Mouse (Mus musculus) cerebellum, adult 8-10 months (tissue): Measurements from ENCODE around the gene Mapk8.
"Not testable (repeated sequence)": the region's sequence is repeated elsewhere in the genome, so short reads cannot be mapped to it uniquely, and the experiment has no call there.

Experiments used
- DNase-seq: peaks from one replicate; pipeline ENCODE4 v3.0.0; 2022

The Mapk8 gene

DNA sequence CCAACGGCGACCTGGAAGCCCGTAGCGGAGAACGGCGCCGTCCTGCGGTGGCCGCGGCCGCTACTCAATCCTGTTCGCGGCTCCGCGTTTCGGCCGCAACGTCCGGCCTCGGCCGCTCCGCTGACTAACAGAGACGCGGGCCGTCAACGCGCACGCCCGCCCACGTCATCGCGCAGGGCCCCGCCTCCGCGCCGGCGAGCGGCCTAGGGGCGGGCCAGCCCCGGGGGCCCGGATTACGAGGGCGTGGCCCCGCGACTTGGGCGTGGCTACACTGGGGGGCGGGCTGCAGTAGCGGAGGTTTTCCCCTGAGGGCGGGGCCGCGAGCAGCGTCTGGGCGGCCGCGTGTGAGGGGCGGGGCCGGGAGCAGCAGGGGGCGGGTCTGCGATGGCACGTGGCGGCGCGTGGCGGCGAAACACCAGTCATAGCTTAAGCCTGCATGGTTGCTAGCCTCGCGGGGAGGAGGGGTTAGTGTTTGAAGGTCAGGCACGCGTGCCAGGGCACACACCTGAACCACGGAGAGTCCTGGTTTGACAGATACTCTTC lies at the start of gene Mapk8:
Gene Mapk8 (minus strand): TSS at position 132 of the 543 bp plus-strand sequence.
- DNase-seq = peak; percentile 96

DNA sequence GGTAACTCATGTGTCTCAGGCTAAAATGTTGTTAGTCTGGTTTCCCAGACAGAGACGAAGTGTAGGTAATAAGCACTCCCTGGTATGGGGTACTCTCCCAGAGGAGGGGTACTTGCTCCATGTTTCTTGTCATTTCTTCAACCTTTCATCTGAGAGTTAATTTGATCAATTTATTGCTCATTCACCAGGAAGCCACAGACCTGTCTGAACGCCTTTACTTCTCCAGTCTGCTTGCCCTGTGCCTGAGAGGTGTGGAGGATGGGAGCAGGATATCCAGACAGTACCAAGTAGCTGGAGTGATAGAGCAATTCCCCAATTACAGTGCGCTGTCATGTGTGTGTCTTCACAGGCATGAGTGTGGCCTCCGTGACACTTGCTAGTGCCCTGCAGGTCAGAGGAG lies 48.3 kb upstream of the Mapk8 start:
- no peak for DNase-seq

DNA sequence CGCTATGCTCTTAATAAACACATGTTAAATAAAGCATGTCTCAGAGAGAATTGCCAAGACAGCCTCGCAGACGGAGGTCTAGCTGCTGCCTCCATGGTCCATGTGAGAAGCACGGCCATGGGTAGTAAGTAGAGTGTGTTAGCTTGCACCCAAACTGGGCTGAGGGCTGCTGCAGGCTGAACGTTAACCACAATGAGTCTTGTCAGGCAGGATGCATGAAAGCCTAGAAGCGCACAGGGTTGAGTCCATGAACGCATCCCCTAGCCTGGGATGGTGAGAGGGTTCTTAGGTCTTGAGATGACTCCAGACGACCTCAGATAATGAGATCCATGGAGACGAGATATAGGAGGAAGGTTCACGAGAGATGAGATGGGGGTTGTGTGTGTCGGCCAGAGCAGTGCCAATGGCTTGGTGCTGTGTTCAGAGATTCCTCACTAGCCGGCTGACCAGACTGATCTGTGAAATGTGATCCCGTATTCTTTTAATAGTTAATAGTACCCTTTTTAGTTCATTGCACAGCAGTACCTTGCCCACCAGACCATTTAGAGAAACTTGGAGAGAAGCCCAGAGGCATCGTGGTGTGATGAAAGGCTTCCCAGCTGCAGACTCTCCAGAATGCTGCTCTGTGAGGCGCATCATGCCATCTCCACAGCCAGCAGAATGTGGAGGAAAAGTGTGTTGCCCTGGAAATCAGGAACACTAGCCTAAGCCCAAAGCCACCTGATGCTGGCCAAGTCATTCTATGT lies 41.0 kb upstream of the Mapk8 start:
- DNase-seq = no peak

GRCm38 (mm10) chr14:33481991-33482390 lies 35.0 kb upstream of the Mapk8 start:
- no peak for DNase-seq

DNA sequence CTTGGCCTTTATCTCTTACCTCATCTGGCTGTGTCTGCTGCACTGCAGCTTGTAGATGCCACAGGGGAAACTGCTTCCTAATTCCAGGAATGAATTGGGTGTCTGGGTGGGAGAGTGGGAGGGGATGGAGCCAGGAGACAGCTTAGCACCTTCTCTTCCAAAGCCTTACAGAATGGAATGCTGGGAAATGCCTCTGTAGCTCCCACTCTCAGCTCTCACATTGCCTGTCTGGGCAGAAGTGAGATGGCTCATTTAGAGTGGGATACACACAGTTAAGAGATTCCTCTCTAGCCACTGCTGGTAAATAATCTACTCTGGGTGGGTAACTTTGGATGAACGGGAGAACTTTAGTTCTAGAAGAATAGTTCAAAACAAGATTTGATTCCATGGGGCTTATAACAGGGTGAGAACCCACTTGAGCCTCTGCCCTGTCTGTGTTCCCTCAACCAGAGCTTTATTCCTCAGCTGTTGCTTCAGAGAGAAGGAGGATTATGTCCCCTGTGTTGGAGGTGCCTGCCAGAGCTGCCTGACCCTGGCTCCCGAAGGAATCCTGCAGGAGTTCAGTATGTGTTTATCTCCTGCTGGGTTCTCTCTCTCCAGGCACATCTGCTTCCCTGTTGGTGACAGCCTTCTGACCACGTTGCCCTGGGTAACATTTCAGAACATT lies 29.3 kb upstream of the Mapk8 start:
- DNase-seq = no peak

DNA sequence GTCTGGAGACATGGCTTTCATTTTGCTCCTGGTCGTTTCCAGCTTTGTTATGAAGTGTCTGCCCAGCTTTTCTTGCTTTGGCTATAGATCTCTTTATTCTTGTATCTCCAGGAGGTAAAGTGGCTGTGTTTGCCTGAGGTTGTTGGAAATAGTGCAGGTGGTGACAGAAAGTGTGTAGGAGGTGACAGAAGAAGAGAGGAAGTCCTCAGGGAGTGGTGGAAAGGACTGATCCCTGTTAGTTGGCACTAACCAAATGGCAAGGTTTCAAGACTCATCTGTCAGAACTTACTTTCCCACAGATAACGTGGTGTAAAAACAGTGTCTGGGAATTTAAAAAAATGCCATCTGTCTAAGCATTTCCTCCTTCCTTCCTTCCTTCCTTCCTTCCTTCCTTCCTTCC lies 27.5 kb upstream of the Mapk8 start:
- DNase-seq = no peak

DNA sequence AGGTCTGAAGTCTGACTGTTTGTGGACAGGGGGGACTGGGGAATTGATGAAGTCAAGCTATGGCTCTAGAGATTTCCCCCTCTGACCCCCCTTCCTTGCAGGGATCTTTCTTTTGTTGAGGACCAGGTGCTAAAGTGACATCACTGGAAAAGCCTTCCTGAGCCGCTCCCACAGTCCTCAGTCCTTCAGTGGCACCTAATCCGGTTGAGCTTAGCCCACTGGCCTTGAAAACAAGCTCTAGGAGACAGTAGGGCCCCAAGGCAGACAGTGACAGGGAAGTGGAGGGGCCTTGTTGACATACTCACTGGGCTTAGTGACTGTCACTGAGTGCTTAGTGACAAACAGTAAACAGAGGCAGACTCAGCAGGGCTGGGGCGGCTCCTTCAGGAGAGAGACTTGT lies 24.4 kb upstream of the Mapk8 start, which contains the start of gene Frmpd2:
Gene Frmpd2 (plus strand): TSS at position 366 of the 400 bp plus-strand sequence.
- DNase-seq = no peak

DNA sequence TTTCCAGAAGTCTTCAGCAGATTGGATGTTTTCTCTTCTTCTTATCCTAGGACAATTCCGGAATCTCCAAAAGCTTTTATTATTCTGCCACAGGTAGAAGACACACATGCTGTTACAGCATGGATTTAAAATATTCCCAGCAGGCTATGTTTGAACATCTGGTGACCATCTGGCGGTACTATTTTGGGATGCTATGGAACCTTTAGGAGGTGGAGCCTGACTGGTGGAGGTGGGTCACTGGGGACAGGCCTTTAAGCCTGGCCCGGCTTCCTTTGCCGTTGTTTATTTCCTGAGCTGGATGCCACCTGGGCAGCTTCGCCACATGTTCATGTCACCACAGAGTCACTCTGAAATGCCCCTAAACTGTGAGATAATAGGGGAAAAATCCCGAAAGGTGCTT lies 20.8 kb upstream of the Mapk8 start:
- no peak for DNase-seq

DNA sequence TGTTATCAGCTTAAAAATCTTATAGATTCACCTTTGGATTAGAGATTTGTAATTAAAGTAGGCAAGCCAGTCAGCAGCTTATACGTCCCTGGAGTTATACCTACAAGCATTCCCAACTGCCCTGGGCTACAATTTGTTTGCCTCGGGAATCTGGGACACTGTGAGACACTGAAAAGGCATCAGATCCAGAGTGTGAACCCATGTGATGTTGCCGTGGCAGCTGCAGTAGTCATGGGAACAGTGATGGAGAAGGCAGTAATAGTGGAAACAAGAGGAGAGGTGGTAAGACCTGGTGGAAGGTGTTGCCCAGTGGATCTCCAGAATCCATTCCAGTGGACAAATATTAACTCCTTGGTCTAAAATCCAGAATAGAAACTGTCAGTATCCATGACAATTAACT lies 16.7 kb upstream of the Mapk8 start:
- DNase-seq = no peak

DNA sequence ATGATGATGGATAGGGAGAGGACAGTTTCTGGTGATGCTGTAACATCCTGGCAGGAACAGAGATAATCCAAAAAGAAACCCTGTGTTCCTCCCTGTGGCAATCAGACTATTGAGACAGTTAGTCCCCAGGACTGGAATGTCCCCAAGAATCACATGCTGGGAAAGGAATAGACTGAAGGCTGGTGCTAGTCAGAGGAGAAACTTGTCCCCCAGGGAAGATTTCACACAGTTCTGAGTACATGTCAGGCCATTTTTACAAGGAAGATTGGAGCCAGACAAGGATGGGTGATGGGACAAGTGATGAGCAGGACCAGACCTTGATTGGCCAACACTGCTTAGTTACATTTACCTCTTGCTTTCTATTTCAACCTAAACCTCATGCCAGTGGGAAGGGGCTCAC lies 3.4 kb upstream of the Mapk8 start:
- DNase-seq = no peak

DNA sequence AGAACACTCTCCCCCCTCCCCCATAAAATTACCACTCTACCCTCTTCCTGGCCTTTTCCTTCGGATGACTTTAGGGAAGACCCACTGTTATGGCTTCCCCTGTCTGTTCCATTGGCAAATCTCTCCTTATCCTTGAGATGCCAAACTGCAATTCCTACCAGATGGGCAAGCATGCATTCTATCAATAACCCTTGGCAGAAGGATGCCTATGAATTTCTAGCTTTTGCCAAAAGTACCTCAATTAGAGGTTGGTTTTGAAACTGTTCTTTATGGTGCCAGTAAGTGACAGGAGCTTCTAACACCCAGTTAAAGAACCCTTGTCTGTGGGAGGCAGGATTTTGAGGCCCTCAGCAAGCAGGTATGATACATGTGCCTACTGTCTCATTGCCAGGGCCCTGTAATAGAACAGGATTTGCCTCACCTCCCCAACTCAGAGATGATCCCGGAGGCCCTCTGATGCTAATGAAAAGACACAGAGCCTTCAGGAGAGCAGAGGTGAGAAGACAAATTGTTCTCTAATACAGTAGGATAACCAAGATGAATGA lies 2.4 kb upstream of the Mapk8 start:
- no peak for DNase-seq

- DNase-seq = no peak
These were observed 1.3 kb upstream of the Mapk8 start for GRCm38 (mm10) chr14:33448276-33448675.

- no peak for DNase-seq
These were observed 366 bp downstream of the Mapk8 start for GRCm38 (mm10) chr14:33446561-33447023.

GRCm38 (mm10) chr14:33445962-33446361 lies 996 bp downstream of the Mapk8 start:
- DNase-seq = no peak

DNA sequence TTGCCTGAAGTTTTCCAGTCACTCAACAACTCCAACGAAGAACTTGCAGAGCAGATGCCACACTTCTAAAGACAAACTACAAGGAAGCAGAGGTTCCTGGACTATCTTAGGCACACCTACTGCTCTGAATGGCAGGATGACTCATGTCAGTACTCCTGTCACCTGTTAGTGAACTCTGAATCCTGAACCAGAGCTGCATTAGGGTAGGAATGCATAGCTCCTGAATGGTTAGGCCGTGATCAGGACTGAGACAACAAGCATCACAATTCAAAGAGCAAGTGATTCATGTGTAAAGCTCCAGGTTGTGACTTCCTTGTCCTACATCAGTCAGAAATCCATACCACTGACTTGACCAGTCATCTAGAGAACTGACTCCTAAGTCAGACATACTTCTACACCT lies 3.2 kb downstream of the Mapk8 start:
- DNase-seq = no peak

GRCm38 (mm10) chr14:33432485-33432884 lies 14.5 kb downstream of the Mapk8 start:
- not testable (repeated sequence) for DNase-seq

DNA sequence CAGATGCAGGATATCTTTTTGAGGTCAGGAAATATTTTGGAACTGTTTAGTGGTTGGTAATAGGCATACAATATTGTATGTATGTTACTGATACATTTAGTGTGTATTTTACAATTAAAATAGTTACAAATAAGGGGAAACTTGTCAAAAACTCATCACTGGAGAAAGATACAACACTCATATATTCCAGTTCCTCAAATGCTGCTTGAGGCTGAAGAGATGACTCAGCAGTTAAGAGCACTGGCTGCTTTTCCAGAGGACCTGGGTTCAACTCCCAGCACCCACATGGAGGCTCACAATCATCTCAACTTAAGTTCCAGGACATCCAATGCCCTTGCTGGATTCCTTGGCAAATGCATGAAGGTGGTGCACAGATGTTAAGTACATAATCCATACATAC lies 22.8 kb downstream of the Mapk8 start:
- no peak for DNase-seq

DNA sequence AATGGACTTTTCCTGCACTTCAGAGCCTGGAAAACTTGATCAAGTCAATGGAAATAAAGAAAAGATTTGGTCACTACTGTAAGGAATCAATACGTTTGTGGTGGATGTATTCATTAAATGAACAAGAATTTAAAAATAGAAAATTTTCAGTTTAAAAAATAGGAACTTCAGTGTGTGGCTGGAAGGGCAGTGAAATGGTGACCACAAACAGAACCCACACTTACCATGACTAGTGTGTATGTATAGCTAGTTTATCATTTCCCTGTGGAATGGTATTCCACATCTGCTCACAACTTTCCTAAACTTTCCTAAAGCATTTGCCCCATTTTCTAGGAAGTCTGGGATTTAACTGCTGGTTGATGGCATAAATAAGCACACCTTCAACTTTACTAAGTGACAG lies 24.0 kb downstream of the Mapk8 start:
- no peak for DNase-seq

GRCm38 (mm10) chr14:33418311-33418909 lies 28.5 kb downstream of the Mapk8 start:
- no peak for DNase-seq

DNA sequence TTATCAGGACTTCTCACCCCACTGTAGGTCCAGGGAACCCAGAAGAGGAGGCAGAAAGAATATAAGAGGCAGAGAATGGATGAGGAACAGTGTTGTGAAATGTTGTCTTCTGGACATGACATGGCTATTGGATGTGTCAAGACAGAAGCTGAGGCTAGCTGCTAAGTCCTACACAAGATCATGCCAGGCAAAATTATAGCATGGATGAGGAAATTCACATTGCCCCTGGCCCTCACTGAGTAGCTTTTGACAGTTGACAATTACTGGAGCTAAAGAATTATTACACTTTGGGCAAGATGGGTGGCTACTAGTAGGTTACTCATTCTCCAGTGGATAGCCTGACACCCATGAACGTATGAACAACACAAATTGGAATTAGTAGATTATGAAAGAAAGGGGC lies 31.2 kb downstream of the Mapk8 start:
- no peak for DNase-seq

DNA sequence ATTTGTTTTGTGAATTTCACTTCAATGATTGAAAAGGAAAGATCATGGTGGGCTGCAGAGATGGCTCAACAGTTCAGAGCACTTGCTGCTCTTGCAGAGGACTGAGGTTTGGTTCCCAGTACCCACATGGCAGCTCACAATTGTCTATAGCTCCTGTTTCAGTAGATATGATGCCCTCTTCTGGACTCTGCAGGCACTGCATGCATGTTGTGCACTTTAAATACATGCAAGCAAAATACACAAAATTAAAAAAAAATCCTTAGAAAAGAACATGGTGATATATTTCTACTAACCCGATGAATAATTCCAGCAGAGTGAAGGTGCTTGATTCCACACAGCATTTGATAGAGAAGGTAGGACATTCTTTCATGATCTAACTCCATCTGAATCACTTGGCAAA lies 44.6 kb downstream of the Mapk8 start:
- DNase-seq = no peak

DNA sequence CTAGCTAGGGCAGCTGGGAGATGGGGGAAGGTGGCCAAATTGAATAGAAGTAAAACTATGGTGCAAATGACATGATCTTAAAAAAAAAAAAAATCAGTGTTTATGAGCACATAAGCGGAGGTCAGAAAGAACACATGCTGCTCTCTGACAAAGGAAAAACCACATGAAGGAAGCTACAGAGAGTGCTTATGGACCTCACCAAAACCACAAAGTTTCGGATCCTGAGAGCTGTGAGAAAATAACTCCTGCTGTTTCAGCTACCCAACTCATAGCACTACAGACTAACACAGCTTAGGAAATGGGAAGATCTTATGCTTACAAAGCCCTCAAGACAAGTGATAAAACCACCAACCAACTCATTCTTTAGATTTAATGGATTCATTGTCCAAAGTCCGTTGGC lies 46.9 kb downstream of the Mapk8 start:
- DNase-seq = no peak

- DNase-seq = no peak
These were observed 48.7 kb downstream of the Mapk8 start for GRCm38 (mm10) chr14:33398065-33398860.
